Mouse (Mus musculus) midbrain, embryonic 13.5 days (tissue): ENCODE data around the gene Rps6kb2. TPM values are rescaled to one million over a fixed set of nuclear protein-coding genes. Genes with fewer than 3 reads are reported as not detected.

Experiments
- ATAC-seq: fragments of 200-750 bp; cut with Nextera tagmentation; 2 replicates; pipeline ENCODE4 v1.8.0; 2017; ENCODE audit warnings: mild to moderate bottlenecking, moderate TSS enrichment, moderate library complexity
- H3K27ac ChIP-seq: fragments of 300-500 bp; sonication (generic); 2 replicates; pipeline ENCODE4 v1.5.1; 2015; ENCODE audit warnings: inconsistent platforms, mild to moderate bottlenecking, moderate library complexity
- H3K27me3 ChIP-seq: fragments of 300-500 bp; sonication (generic); 2 replicates; pipeline ENCODE4 v1.6.1; 2015; ENCODE audit warnings: mild to moderate bottlenecking, inconsistent platforms
- H3K36me3 ChIP-seq: fragments of 300-500 bp; sonication (generic); 2 replicates; pipeline ENCODE4 v1.6.1; 2015; ENCODE audit warnings: mild to moderate bottlenecking, inconsistent platforms
- H3K4me1 ChIP-seq: fragments of 300-500 bp; sonication (generic); replicated peaks from 2 replicates; pipeline ENCODE4 v1.6.1; 2015; ENCODE audit warnings: inconsistent platforms
- H3K4me2 ChIP-seq: fragments of 300-500 bp; sonication (generic); replicated peaks from 2 replicates; pipeline ENCODE4 v1.6.1; 2015; ENCODE audit warnings: moderate library complexity, mild to moderate bottlenecking, inconsistent platforms
- H3K4me3 ChIP-seq: fragments of 300-500 bp; sonication (generic); replicated peaks from 2 replicates; pipeline ENCODE4 v1.5.1; 2015; ENCODE audit warnings: mild to moderate bottlenecking, inconsistent platforms
- H3K9ac ChIP-seq: fragments of 300-500 bp; sonication (generic); replicated peaks from 2 replicates; pipeline ENCODE4 v1.6.1; 2015; ENCODE audit warnings: mild to moderate bottlenecking, inconsistent platforms
- H3K9me3 ChIP-seq: fragments of 300-500 bp; sonication (generic); 2 replicates; pipeline ENCODE4 v1.6.1; 2016; ENCODE audit warnings: mild to moderate bottlenecking, inconsistent platforms
- WGBS: fragments of 180-500 bp; shearing (Covaris S2); methylation state at CpG from one replicate; pipeline ENCODE4 v1.1.7; 2015; 5-methylcytosine and 5-hydroxymethylcytosine counted together
- polyA plus RNA-seq: library from polyadenylated mRNA; unstranded; fragments of >200 nt; fragmentation: Nextera tagmentation; extraction: Ambion mirVana; gene quantifications from 2 replicates; pipeline ENCODE4 v1.2.1, GENCODE M21; 2015

The Rps6kb2 gene
- polyA plus RNA-seq, 1 experiment from 2014 or later: 62.9 TPM

- Histone ChIP-seq H3K9me3 (no peaks in the 10 kb centered on the region), H3K36me3 (no peaks in the 10 kb centered on the region), H3K4me3 (no peak overlapping the region), H3K9ac (no peak overlapping the region), H3K4me2 (no peak overlapping the region), H3K27ac (no peak overlapping the region), H3K4me1 (peaks cover 9% of the 10 kb centered on the region), H3K27me3 (no peaks in the 10 kb centered on the region)
- ATAC-seq: no peak
- WGBS: 63% methylated on average over 2 of the region's 2 CpGs
These were observed 20.5 kb upstream of the Rps6kb2 start for GRCm38 (mm10) chr19:4183689-4184088.

- no peak for ATAC-seq
- H3K4me2 ChIP-seq: no peak overlapping the region
- peak overlapping the region; percentile 28; the same call in 1 of the 2 replicates for H3K9ac ChIP-seq
- 0 out of 2 replicates have a peak, but pooled peaks cover 2% of the 10 kb centered on the region for H3K27me3 ChIP-seq
- no peaks in the 10 kb centered on the region for H3K36me3 ChIP-seq
- 39% methylated on average over 3 of the region's 3 CpGs for WGBS
- H3K4me1 ChIP-seq: peaks cover 9% of the 10 kb centered on the region
- H3K27ac ChIP-seq: no peak overlapping the region
- H3K4me3 ChIP-seq: no peak overlapping the region
- H3K9me3 ChIP-seq: no peaks in the 10 kb centered on the region
These were observed 18.7 kb upstream of the Rps6kb2 start for GRCm38 (mm10) chr19:4181892-4182291.

GRCm38 (mm10) chr19:4180411-4180810 is 17.3 kb upstream of the Rps6kb2 start:
- 92% methylated on average over 7 of the region's 7 CpGs for WGBS
- no peak overlapping the region for H3K9ac ChIP-seq

DNA sequence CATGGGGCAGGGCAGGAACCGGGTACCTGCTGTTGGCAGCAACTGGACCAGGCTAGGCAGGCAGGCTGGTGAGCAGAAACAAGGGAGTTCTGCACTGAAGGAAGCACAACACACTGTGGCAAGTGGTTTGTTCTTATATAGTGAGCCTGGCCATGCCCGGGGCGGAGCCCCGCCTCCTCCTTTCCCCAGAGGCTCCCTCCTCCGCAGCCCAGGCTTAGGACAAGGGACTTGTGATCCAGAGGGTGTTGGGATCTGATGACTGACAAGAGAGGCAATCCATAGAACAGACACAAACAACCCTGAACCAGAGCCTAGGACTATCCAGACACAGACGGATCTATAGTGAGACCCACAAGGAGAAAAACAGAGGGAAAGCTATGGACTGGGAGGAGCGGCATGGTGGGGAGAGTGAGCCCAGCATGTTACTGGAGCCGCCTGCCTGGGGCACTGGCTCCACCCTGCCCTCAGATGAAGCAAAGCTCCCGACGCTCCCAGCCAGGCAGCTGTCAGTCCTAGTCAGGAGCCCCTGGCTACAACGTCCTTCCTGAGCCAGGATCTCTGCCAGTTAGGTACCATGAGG is 12.3 kb upstream of the Rps6kb2 start, which contains the start of gene Carns1:
Carns1 (minus strand) TSS at position 112 of the 580 bp plus-strand sequence.
- Histone ChIP-seq H3K9me3 (no peaks in the 10 kb centered on the region), H3K4me3 (no peak within 1 kb of the TSS), H3K4me2 (peak within 1 kb of the TSS; percentile 40), H3K4me1 (peaks cover 10% of the 10 kb centered on the region), H3K36me3 (no peaks in the 10 kb centered on the region), H3K27ac (no peak within 1 kb of the TSS), H3K9ac (peak within 1 kb of the TSS; percentile 24), H3K27me3 (0 out of 2 replicates have a peak, but pooled peaks cover 3% of the 10 kb centered on the region)
- WGBS: 2% methylated on average over 11 of the region's 11 CpGs
- peak; percentile 75 for ATAC-seq

More at GRCm38 (mm10) chr19:4180411-4180810, 17.3 kb upstream of the Rps6kb2 start:
- H3K9me3 ChIP-seq: no peaks in the 10 kb centered on the region
- no peak overlapping the region for H3K4me2 ChIP-seq
- H3K4me3 ChIP-seq: no peak overlapping the region
- H3K27me3 ChIP-seq: 0 out of 2 replicates have a peak, but pooled peaks cover 3% of the 10 kb centered on the region
- no peaks in the 10 kb centered on the region for H3K36me3 ChIP-seq
- H3K27ac ChIP-seq: no peak overlapping the region
- no peak for ATAC-seq
- peaks cover 14% of the 10 kb centered on the region for H3K4me1 ChIP-seq

DNA sequence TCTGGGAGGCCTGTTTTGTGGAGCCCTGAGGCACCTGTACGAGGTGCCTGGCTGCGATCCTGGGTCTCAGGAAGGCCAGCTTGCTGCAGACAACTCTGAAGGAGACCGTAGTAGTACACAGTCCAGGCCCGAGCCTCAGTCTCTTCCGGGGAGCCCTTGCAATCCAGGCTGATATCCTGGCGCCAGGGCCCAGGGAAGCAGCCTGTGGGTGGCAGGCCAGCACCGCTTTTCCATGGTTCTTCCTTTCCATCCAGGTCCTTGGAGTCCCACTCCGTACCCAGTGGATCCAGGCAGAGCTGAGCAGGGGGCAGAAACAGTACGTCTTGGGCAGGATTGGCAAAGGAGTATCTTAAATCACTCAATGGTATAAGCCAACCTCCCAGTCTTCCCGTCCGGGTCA is 9.8 kb upstream of the Rps6kb2 start:
- H3K9ac ChIP-seq: no peak overlapping the region

GRCm38 (mm10) chr19:4171393-4172290 is 8.5 kb upstream of the Rps6kb2 start:
- Histone ChIP-seq H3K4me1 (peaks cover 19% of the 10 kb centered on the region), H3K4me2 (no peak overlapping the region), H3K27me3 (no peaks in the 10 kb centered on the region), H3K27ac (no peak overlapping the region), H3K4me3 (no peak overlapping the region), H3K9me3 (no peaks in the 10 kb centered on the region), H3K36me3 (no peaks in the 10 kb centered on the region), H3K9ac (peak overlapping the region; percentile 43)
- 77% methylated on average over 13 of the region's 13 CpGs for WGBS
- ATAC-seq: no peak

More for the DNA sequence above, 9.8 kb upstream of the Rps6kb2 start:
- WGBS: 61% methylated on average over 11 of the region's 11 CpGs
- H3K4me3 ChIP-seq: no peak overlapping the region
- 0 out of 2 replicates have a peak, but pooled peaks cover 3% of the 10 kb centered on the region for H3K27me3 ChIP-seq
- H3K27ac ChIP-seq: no peak overlapping the region
- H3K4me2 ChIP-seq: no peak overlapping the region
- H3K4me1 ChIP-seq: peaks cover 19% of the 10 kb centered on the region
- H3K36me3 ChIP-seq: no peaks in the 10 kb centered on the region
- ATAC-seq: no peak
- H3K9me3 ChIP-seq: no peaks in the 10 kb centered on the region

DNA sequence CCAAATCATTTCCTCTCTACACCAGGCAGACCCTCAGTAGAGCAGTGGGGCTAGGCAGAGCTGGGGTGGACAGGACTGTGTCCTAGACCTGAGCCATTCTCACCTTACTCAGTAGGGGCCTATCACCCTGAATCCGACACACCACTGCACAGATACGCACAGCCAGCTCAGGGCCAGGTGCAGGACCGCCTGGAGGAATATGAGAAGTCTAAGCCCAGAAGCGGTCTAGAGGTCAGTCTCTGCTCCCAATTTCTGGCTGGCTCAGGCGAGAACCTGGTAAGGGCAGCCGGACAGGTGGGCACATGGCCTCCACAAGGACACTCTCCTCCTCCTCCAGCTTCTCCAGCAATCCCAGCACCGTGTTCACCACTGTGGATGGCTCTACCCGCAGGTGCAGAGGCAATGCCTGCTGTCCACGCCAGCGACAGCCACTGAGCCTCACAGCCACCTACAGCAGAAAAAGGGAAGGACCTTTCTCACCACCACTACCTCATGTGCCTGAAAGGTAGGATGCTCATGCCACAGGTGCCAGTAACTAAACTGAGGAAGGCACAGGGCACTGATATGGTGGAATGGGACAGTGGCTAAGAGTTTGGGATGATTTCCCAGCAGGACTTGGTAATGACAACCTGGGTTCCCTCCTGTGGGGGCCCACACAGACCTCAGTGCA is 7.7 kb upstream of the Rps6kb2 start:
- no peaks in the 10 kb centered on the region for H3K9me3 ChIP-seq
- no peaks in the 10 kb centered on the region for H3K36me3 ChIP-seq
- H3K27me3 ChIP-seq: no peaks in the 10 kb centered on the region
- H3K4me2 ChIP-seq: no peak overlapping the region
- no peak overlapping the region for H3K4me3 ChIP-seq
- H3K4me1 ChIP-seq: peaks cover 19% of the 10 kb centered on the region
- 91% methylated on average over 10 of the region's 10 CpGs for WGBS
- H3K27ac ChIP-seq: no peak overlapping the region
- no peak overlapping the region for H3K9ac ChIP-seq
- no peak for ATAC-seq

DNA sequence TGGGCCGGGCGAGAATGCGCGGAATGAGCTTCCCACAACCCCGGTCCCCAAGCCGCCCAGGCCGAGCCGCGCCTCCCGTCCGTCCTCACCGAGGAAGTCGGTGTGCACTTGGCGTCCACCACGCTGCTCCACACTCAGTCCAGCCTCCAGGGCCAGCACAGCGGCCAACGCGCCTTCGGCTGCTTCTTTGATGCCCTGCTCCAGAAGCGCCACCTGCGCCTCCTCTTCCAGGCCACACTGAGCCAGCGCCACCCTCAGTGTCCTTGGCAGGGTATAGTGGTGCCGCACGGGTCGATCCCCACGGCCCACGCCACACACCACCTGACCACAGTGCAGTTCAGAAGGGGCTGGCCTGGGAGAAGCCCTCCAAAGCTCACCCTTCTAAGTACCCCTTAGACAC is 6.7 kb upstream of the Rps6kb2 start:
- H3K4me1 ChIP-seq: peaks cover 9% of the 10 kb centered on the region
- H3K4me2 ChIP-seq: peak overlapping the region; percentile 70
- 6% methylated on average over 27 of the region's 27 CpGs for WGBS
- no peaks in the 10 kb centered on the region for H3K36me3 ChIP-seq
- peak; percentile 79 for ATAC-seq
- peak overlapping the region; percentile 42 for H3K4me3 ChIP-seq
- H3K27ac ChIP-seq: peak overlapping the region; percentile 90
- H3K27me3 ChIP-seq: no peaks in the 10 kb centered on the region
- peak overlapping the region; percentile 77 for H3K9ac ChIP-seq
- H3K9me3 ChIP-seq: no peaks in the 10 kb centered on the region

- Histone ChIP-seq H3K27ac (peak overlapping the region; percentile 90), H3K36me3 (no peaks in the 10 kb centered on the region), H3K4me1 (peaks cover 9% of the 10 kb centered on the region), H3K9ac (peak overlapping the region; percentile 77), H3K9me3 (no peaks in the 10 kb centered on the region), H3K4me3 (peak overlapping the region; percentile 42), H3K4me2 (peak overlapping the region; percentile 70), H3K27me3 (no peaks in the 10 kb centered on the region)
- ATAC-seq: peak; percentile 97
- WGBS: 1% methylated on average over 42 of the region's 43 CpGs
These were observed 6.2 kb upstream of the Rps6kb2 start for GRCm38 (mm10) chr19:4169378-4169784.

- Histone ChIP-seq H3K36me3 (no peaks in the 10 kb centered on the region), H3K4me2 (no peak overlapping the region), H3K9ac (no peak overlapping the region), H3K9me3 (no peaks in the 10 kb centered on the region), H3K4me1 (peaks cover 24% of the 10 kb centered on the region), H3K27ac (no peak overlapping the region), H3K27me3 (no peaks in the 10 kb centered on the region), H3K4me3 (no peak overlapping the region)
- WGBS: 85% methylated on average over 9 of the region's 9 CpGs
- ATAC-seq: no peak
These were observed 3.7 kb upstream of the Rps6kb2 start for GRCm38 (mm10) chr19:4166678-4167476.

DNA sequence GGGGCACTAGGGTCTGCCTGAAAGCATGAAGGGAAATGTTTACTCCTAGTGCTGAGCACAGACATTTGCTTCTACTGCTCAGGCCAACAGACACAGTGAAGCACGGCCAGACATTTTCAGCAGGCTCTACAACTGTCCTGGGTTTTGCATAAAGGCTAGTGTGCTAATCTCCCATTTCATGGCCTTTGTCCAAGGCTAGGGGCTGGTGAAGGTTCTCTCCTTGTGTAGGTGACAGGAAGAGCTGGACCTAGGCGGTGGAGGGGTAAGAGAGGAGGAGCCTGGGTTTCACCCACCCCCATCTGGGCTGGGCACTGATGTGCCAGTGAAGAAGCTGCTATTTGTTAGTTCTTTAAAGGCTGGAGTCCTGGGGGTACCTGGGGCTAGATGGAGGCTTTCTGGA is 1.6 kb upstream of the Rps6kb2 start:
- no peak for ATAC-seq
- H3K9me3 ChIP-seq: no peaks in the 10 kb centered on the region
- H3K27ac ChIP-seq: no peak overlapping the region
- no peak overlapping the region for H3K9ac ChIP-seq
- H3K36me3 ChIP-seq: peaks cover 16% of the 10 kb centered on the region
- WGBS: 83% methylated on average over 2 of the region's 2 CpGs
- no peaks in the 10 kb centered on the region for H3K27me3 ChIP-seq
- no peak overlapping the region for H3K4me3 ChIP-seq
- peaks cover 22% of the 10 kb centered on the region for H3K4me1 ChIP-seq
- no peak overlapping the region for H3K4me2 ChIP-seq
